Mouse (Mus musculus) layer of hippocampus, postnatal 10 days (tissue): Measurements from ENCODE around the gene Pde4d. TPM values are rescaled to one million over a fixed set of nuclear protein-coding genes. Genes with fewer than 3 reads are reported as not detected.
A peak's percentile ranks its signal among the peaks of the same experiment; 100 is the strongest.

Experiments
- DNase-seq, 2 experiments: peaks; one replicate each; pipeline ENCODE4 v3.0.0; 2021; ENCODE audit warnings: low spot score in 2 of 2
- total RNA-seq, 2 experiments: library from RNA; stranded (reverse); gene quantifications; 2 replicates each; pipeline ENCODE4 v1.2.3; 2021

Gene Pde4d
- total RNA-seq, 2 experiments from 2014 or later, result 77.6 to 81.2 TPM

DNA sequence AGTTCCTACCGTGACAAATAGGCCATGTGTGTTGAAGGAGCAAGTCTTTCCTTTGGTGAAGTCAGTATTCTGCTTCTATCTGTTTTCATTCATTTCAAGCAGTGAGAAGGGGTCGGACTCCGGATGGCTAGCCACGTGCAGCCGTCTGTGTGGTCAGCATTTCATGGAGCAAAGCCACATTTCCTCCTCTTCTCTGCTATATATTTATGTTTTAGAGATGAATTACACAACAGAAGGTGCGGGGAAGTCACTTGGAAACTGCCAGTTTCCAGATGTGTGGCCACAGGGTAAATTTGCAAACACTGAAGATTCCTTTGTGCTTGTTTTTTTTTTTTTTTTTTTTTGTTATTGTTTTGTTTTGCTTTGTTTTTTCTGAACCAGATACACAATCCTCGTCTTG lies 828.0 kb downstream of the Pde4d start:
- no peak for DNase-seq

DNA sequence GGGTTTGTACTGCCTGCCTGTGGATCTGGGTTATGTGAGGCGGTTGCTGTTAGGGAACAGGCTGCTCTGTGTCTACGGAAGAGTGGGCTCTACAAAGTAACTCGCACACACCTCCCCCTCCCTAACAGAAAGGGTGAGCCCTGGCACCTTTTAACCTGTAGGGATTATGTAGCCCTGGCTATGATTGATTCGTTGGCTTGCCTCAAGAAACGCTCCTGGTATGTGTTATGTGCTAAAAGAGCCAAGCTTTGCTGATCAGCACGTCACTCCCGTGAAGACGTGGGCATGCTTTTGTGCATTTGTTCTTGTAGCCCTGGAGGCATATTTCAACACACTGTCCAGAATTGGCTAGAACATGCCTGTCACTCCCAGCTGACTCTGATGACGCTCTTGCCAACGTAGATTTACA lies 828.8 kb downstream of the Pde4d start:
- DNase-seq, result peak in 1 of 2 experiments; percentile 16

DNA sequence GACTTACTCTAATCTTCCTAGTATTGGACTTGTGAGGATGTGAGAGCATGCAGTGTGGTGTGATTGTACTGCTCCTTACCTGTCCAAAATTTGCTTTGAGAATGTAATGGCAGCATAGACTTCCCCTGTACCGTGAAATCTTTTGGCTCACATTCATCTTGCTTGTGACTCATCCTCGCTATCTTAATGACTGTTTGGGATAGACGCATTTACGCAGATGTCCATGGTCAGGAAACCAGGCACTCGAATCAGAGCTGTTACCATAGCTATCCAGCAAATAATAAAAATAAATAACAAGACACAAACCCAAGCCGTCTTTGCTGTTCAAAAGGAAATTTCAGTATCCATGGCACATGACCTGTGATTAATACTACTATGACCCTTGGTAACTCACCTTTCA lies 829.5 kb downstream of the Pde4d start:
- no peak for DNase-seq

DNA sequence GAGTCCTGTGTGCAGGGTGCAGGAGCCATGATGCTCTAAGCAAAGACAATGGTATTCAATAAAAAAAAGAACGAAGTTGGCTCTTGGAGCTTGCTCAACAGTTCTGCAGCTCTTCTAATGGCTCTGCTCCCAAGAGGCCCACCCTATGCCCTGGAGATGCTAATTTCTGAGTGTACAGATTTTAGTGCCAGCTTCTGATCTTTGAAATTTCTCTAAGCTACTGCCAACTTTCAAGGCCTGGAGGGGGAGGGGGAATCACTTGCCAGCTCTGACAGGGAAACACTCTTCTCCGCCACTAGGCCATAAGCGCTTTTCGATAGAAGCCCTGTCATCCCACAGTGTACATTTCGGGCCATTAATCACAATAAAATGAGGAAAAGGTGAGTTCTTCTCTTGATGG lies 830.7 kb downstream of the Pde4d start:
- DNase-seq, result no peak

DNA sequence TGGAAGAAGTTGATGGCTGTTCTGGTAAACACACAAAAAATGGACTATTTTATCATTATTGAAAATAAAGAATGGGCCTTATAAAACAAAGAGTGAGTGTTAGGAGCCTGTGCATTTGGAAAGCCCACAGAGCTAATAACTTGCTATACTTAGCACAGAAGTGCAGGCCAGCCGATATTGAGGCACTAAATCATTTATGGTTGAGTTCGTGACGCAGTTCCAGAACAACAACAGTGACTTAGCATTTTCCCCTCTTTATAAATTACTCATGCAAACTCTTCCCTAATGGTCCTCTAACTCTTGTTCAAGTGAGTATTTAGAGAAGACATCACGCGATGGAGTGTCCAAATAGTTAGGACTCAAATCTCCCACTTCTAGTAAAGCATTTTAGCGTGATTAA lies 837.7 kb downstream of the Pde4d start:
- no peak for DNase-seq

DNA sequence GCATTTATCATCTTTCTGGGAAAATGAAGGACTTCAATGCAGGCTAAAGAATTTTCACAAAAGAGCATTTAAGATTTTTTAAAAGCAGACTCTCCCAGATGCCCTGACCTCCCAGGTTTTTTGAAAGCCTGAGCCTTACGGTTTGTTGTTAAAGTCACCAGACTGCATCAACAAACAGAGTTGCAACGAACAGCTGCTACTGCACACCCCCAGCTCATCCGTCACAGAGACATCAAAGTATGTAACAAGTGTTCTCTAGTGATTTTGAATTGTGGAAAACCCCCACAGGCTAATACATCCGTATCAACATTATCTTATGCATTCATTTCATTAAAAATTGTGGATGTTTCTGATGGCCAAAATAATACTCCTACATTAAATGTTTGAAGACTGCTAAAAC lies 841.2 kb downstream of the Pde4d start:
- DNase-seq, result no peak

DNA sequence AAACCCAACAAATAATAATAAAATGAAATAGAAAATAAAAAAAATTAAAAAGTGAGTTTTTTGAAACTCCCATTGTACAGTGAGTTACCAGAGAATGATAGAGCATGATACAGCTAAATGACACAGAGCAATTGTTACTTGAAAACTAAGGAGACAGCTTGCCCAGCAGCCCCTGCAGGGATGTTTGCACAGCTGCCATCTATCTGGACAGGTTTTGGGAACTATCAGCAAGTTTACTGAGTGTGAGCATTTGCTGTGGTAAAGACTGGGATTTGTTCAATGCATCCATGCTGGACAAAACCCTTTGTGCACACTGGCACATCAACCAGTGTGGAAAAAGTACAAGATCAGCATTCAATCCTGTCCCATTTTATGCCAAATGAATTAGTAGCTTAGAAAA lies 843.3 kb downstream of the Pde4d start:
- DNase-seq, result no peak

DNA sequence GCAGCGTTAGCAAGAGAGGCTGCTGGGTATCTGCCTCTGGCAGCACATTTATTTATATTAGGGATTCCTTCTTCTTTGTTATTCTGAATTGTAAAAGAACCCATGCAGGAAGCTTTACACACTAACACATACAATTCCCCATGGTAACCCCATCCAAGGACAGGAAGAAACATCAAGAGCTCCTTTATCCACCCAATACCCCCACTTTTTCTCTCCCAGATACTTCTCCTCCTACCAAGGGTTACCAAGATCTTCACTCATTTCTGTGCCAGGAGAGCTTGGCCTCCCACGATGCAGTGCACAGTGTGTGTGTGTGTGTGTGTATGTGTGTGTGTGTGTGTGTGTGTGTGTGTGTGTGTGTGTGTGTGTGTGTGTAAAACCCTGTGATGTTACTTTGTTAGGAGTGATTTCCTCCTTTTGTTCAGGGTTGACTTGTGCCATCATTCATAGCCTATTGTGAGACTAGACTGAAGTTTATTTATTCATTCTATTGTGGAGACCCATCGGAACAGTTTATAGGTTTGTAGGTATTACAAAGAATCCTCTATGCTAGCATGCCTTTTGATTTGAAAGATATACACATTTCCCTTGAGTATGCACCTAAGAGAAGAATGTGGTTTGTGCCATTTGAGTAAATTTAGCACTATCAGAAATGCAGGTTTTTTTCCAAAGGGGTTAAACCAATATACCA lies 846.7 kb downstream of the Pde4d start:
- DNase-seq, result no peak

DNA sequence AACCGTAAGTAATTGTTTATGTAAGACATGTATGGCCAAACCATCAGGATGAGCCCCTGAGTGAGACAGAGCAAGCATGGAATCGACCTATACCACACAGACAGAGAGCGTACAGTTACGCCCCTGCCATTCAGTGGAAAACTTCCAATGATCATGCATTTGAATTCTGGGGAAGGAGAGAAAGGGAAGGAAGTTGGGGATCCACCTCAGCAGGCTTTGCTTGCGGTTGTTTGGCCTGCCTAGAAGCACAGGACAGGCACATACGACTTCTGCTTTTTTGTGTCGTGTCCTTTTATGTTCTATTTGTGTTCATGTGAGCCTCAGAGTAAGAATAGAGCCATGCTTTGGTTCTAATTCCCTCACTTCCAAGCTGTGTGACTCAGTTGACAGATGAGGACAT lies 849.1 kb downstream of the Pde4d start:
- no peak for DNase-seq

DNA sequence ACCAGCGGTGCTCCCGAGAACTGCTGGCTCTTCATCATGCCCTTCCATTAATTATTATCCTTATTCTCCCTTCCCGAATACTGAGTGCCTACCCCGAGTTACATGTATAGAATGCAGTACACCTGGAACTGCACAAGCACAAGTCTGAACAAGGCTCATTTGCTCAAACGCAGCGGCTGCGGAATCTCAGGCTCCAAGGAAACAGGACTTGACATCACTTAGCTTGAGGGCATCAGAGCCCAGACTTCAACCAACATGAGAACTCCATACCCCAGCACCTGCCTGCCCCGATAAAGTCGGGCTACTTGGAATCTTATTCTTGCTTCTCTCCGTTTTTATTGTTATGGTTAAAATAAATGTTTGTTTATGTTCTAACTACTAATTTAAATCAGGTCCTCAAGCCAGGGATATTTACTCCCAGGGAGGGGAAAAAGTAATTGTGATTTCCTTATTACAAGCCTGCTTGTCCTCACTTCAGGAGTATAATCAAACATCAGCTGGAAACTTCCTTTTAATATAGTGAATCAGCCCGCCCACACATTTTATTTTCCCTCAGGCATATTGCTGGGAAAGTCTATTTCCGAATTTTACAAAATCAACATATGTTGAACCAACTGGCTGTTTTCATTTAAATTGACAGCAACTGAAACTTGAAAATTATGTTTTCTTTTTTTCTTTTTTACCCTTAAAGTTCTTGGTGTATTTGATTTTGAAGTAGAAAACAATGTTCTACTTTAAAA lies 849.9 kb downstream of the Pde4d start:
- DNase-seq, result no peak

DNA sequence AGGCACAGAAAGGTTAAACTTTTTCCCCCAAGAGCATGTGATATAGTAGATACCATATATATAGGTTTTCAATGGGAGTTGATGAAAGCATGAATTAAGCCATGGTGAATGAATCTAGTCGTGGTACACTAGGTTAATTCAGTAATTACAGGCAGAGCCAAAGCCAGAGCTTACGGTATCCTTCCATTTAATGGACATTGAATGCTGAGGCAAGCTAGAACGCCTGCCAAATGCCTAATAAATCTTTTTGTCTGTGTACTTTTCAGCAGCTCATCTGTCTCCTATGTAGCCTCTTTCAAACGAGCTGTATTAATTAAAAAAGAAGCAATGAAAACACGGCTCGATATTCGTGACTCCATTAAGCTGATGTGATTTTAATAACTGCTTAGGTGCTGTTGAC lies 862.8 kb downstream of the Pde4d start:
- no peak for DNase-seq

DNA sequence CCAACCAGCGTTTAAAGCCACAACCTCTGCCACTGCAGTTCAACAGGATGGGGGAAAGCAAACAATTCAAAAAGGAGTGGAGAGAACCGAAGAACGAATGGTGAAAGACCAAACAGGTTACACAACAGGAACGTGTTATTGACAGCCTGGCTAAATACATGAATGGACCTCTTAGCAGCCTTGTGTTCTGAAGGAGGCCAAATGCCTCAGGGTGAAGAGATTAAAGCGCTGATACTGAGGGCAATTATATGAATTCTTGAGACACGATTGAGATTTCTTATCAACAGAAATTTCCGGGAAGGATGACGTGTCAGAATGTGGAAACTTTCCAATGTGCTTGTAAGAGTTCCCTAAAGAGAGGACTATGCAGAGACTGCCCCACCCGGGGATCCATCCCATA lies 865.9 kb downstream of the Pde4d start:
- no peak for DNase-seq

DNA sequence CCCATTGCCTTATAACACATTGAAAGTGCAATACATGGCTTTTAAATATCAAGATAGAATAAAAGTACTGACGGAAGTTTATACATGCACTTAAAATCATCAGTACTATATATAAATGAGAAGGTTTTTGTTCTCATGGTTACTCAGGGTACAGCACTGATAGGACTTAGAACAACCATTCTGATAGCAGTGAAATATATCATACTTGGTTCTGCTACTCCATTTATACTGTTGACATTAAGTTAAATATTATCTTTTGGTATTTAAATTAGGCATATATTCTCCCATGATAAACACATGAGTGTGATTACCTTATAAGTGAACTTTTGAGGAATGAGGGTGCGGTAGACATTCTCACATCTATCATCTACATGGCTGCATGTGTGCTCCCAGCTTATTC lies 867.9 kb downstream of the Pde4d start:
- no peak for DNase-seq

DNA sequence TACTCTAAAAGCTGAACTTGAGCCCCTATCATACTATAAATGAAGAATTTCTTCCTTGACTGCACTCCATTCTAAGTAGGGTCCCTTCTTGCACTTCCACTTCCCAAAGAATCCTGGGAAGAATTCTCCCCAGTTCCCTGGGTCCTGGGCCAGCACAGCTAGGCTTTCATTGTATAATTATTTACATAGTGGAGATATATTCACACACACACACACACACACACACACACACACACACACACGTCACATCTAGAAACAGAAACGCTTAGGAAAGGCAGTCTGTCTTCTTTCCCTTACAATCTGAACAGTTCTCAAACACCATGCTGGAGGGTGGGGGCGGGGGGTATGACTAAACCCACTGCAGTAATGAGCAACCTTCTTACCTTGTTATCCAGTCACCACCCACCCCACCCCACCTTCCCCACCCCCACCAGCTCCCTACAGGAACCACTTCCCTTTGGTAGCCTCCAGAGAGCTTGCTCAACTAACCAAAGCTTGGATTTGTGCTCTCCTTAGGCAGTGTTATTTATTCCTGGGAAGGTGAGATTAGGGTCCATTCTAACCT lies 868.8 kb downstream of the Pde4d start:
- DNase-seq, result no peak

DNA sequence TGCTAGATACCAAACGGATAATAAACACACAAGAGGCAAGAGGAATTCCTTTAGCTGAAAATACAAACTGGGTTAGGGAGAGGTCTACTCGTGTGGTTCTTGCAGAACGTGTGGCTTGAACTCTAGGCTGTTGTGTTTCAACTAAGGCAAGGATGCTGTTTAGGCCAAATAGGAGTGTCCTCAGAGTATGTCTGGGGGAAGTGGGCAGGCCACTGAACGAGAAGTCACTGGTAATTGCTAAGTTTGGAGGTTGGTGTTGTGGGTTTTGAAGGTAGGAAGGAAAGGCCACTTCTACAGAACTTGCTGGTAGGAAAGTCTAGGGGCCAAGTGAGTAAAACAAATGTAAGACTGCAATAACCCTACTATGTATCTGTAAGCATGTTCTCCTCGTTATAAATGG lies 876.3 kb downstream of the Pde4d start:
- no peak for DNase-seq

DNA sequence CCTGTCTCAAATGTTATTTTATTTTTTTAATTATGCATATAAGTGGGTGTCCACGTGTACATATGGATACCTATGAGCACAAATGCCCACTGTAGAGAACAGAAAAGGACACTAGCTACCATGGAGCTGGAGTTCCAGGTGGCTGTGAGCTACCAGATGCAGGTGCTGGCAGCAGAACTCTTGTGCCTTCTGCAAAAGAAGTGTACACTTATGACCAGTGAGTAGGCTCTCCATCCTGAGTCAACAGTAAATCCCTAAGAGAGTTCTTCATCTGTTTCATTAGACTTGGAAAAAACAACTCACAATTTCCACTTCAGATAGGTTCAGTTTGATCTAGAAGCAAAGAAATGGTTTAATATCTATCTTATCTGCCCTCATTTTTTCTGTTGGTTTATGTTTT lies 881.8 kb downstream of the Pde4d start:
- DNase-seq, result no peak

DNA sequence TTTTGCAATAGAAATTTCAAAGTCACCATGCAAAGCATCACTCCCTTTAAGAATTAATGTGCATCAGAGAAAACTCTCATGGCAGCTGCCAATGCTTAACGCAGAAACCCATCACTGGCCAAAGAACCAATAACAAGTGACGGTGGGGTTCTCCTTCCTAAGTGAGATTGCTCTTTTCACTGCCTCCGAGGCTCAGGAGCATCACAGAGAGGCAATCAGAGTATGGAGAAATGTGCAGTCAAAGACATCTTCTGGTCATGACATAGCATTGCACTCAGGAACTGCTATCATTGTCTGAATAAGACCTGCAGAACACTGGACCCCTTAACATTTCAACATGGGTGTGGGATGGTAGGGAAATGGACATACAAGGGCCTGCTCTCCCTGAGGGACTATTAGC lies 892.2 kb downstream of the Pde4d start:
- DNase-seq, result peak in 1 of 2 experiments; percentile 22

DNA sequence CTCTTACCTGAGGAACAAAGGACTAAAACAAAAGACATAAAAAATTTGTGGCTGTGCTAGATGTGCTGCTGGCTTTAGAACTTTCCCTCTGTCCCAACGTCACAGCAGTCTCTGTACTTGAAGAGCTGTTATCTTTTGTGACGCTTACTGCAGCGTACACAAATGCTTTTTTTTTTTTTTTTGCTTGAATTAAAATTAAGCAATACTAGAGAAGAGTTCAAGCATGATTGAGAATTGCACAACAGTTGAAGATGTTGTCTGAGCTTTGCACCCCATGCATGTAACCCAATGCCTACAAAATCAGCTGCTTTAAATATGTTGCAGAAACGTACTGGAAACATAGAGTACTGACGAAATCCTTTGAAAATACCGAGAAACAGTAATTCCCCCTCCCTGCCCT lies 892.7 kb downstream of the Pde4d start:
- no peak for DNase-seq

DNA sequence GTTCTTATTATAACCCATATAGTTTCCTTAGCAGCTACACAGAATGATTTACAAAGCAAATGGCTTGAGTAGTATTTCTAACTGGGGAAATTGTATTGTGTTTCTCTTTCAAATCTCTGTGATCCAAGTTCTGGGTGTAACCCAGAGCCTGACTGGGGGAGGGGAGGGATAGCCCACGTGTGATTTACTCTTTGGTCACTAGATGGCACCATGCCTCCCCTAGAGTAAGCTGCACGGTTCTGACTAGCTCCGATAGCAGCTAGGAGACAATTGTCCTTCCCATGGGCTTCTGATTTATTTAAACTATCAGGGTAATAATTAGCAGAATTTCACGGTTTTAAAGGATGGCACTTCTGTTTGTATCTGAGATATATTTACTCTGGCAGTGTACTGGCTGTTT lies 893.8 kb downstream of the Pde4d start:
- peak; percentile 85 to 87 for DNase-seq

DNA sequence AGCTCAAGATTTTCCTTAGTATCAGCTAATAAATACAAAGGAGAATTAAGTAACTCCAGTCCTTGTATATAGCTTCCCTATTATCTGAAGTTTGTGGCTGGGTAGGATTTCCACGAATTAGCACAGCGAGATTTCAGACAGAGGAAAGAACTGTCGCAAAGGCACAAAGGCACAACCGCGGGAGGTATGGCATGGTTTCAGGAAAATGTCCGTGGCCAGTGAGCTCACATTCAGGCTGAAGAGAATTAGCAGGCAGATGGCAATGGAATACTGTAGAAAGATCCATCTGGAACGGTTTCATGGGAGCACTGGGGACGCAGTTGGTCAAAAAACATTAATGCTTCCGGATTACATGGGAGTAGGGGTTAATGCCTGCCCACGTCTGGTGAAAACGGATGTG lies 898.0 kb downstream of the Pde4d start:
- peak; percentile 40 to 47 for DNase-seq

DNA sequence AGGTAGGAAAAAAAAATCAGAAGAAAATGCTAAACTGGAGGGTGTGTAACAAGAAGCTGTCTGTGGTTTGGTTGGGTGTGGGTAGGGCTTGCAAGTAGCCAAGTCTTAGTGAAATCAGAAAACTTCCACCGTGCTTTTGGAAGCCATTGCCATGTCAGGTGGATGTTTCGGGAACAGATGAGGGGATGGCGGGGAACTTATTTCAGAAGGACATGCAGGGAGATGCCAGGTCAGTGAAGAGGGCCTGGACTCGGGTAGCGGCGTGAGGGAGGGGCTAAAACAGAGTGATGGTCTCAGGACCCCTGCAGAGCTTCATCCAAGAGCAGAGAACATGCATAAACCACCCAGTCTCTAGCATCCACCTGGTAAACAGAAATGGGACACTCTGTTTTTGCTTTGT lies 898.6 kb downstream of the Pde4d start:
- DNase-seq, result no peak

DNA sequence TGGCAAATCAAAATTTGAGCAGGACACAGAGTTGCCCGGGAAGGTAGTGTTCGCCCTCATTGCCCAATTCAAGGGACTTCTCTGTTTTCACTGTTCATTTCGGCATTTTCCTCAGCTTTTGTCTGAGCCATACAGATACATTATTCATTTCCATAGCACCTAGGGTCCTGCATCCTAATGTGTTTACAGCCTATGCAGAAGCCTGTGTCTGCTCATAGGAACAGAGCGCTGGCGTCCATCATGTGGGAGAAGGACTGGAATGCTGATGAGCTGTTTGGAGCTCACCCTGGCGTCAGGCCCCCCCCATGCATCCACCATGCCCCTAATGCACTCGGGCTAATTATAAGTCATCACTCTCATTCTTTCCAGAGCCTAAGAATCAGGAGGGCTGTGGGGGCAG lies 900.4 kb downstream of the Pde4d start:
- no peak for DNase-seq

DNA sequence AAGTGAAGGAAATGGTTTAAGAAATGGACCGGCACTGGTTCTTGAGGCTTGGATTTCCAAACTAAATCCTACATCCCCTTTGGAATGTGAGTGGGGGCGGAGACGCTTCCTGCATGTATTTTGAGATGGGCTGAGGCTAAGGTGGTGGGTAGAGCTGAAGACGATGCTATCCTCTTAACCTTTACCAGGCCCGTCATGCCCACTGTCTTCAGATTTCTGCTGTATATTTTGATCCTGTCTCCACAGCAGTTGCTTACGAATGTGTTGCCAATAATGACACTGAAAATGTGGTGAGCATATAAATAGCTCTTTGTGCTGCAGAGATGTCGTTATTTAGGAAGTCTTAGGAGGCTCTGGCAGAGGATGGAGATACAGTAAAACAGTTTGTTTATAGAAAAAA lies 904.3 kb downstream of the Pde4d start:
- DNase-seq, result no peak
